Mouse (Mus musculus) stomach, embryonic 15.5 days (tissue): Measurements from ENCODE around the gene Astn1. TPM values are rescaled to one million over a fixed set of nuclear protein-coding genes. Genes with fewer than 3 reads are reported as not detected.

ENCODE experiments used
- ATAC-seq: fragments of 200-750 bp; cut with Nextera tagmentation; 2 replicates; pipeline ENCODE4 v1.8.0; 2017; ENCODE audit warnings: low read depth, moderate number of reproducible peaks, moderate TSS enrichment; ENCODE audit not compliant: insufficient read depth, low FRiP score
- H3K27ac ChIP-seq: fragments of 300-500 bp; sonication (generic); 2 replicates; pipeline ENCODE4 v1.5.1; 2015; ENCODE audit warnings: mild to moderate bottlenecking, inconsistent platforms
- H3K27me3 ChIP-seq: fragments of 300-500 bp; sonication (generic); replicated peaks from 2 replicates; pipeline ENCODE4 v1.6.1; 2015; ENCODE audit warnings: inconsistent platforms
- H3K36me3 ChIP-seq: fragments of 300-500 bp; sonication (generic); 2 replicates; pipeline ENCODE4 v1.6.1; 2015; ENCODE audit warnings: inconsistent platforms
- H3K4me1 ChIP-seq: fragments of 300-500 bp; sonication (generic); 2 replicates; pipeline ENCODE4 v1.6.1; 2015; ENCODE audit warnings: inconsistent platforms
- H3K4me2 ChIP-seq: fragments of 300-500 bp; sonication (generic); 2 replicates; pipeline ENCODE4 v1.6.1; 2015; ENCODE audit warnings: mild to moderate bottlenecking, inconsistent platforms
- H3K4me3 ChIP-seq: fragments of 300-500 bp; sonication (generic); replicated peaks from 2 replicates; pipeline ENCODE4 v1.5.1; 2015; ENCODE audit warnings: inconsistent platforms
- H3K9ac ChIP-seq: fragments of 300-500 bp; sonication (generic); 2 replicates; pipeline ENCODE4 v1.6.1; 2015; ENCODE audit warnings: inconsistent platforms
- H3K9me3 ChIP-seq: fragments of 300-500 bp; sonication (generic); 2 replicates; pipeline ENCODE4 v1.6.1; 2016; ENCODE audit warnings: inconsistent platforms
- WGBS: fragments of 180-500 bp; shearing (Covaris S2); methylation state at CpG from one replicate; pipeline ENCODE4 v1.1.7; 2015; 5-methylcytosine and 5-hydroxymethylcytosine counted together
- polyA plus RNA-seq: library from polyadenylated mRNA; unstranded; fragments of >200 nt; fragmentation: Nextera tagmentation; extraction: Ambion mirVana; gene quantifications from 2 replicates; pipeline ENCODE4 v1.2.1, GENCODE M21; 2015

Astn1 gene
- polyA plus RNA-seq, 1 experiment from 2014 or later = 1.1 TPM

DNA sequence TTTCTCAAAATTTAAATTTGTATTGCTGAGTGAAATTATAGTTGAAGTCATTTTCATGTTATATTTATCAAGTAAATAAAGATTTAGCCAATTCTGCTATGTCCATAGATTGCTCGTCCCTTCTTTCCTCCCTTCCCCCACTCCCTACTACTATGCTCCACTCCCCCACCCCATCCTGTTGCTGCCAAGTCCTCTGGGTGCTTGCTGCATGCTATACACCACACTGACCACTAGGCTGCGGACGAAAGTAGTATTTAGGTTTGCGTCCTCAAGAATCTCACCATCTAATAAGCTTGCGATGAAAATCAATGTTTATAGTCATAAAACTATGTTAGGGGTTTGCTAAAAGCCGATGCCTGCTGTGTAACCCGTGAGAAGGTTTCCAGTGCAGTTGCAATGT, 235.9 kb downstream of the Astn1 start:
- Histone ChIP-seq H3K27ac (no peak overlapping the region), H3K4me2 (no peak overlapping the region), H3K4me1 (no peaks in the 10 kb centered on the region), H3K9ac (no peak overlapping the region), H3K36me3 (no peaks in the 10 kb centered on the region), H3K9me3 (no peaks in the 10 kb centered on the region), H3K27me3 (no peaks in the 10 kb centered on the region), H3K4me3 (no peak overlapping the region)
- no peak for ATAC-seq
- 74% methylated on average over 7 of the region's 7 CpGs for WGBS

DNA sequence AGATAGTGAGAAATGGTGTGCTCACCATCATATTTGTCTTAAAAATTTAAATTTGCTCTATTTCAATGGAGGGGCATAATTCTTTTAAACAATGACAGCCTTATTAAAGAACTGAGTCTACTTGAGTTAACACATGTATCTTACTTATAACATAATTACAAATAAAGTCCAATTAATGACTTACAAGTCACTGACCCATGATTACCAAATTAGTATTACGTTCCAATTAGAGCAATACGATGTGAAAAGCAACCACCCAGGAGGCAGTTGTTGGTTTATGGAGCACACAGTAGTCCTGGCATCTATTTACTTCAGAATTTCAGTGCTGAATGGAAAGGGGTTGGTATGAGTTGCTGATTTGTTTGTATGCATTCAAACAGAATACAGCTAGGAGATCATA, 237.4 kb downstream of the Astn1 start:
- WGBS = 91% methylated on average over 2 of the region's 2 CpGs

DNA sequence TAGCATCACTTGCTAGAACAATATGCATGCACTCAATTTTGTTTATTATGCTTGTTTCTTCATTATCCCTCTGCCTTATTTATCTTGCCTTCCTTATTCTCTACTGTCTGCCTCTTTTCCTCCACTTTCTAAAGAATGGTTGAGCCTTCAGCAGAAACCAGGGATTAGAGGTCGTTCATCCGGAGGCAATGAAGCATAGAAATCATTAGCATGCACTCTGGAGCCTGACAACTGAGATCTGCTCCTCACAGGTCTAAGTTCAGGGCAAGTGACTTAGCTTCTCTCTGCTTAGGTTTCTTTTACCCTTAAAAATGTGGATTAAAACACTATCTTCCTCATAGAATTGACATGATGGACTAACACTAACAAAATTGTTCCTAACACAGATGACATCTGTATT, 241.0 kb downstream of the Astn1 start:
- H3K36me3 ChIP-seq = no peaks in the 10 kb centered on the region
- no peaks in the 10 kb centered on the region for H3K4me1 ChIP-seq
- no peak overlapping the region for H3K4me2 ChIP-seq
- H3K27me3 ChIP-seq = no peaks in the 10 kb centered on the region
- no peaks in the 10 kb centered on the region for H3K9me3 ChIP-seq
- WGBS = 57% methylated on average over 2 of the region's 2 CpGs
- no peak overlapping the region for H3K4me3 ChIP-seq
- no peak for ATAC-seq
- H3K9ac ChIP-seq = no peak overlapping the region
- H3K27ac ChIP-seq = no peak overlapping the region

More for the DNA sequence above, 237.4 kb downstream of the Astn1 start:
- no peak overlapping the region for H3K4me3 ChIP-seq
- H3K4me1 ChIP-seq = no peaks in the 10 kb centered on the region
- no peak for ATAC-seq
- H3K9ac ChIP-seq = no peak overlapping the region
- H3K9me3 ChIP-seq = no peaks in the 10 kb centered on the region
- H3K27ac ChIP-seq = no peak overlapping the region
- no peaks in the 10 kb centered on the region for H3K36me3 ChIP-seq
- no peak overlapping the region for H3K4me2 ChIP-seq
- H3K27me3 ChIP-seq = no peaks in the 10 kb centered on the region

DNA sequence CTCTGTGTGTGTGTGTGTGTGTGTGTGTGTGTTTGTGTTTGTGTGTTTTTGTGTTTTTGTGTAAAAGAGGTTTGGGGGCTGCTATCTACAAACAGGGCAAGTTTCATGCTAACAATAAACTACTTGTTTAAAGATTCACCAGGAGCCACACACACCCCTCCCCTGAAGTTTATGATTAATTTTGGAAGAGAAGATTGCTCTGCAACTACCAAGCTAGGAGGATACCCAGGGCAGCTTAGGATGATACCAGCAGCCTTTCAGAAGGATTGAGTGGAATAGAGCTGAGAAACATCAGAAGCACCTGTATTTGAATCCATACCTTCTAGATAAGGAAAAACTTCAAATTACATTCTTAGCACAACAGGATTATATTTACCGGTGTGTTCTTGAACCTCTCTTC, 242.1 kb downstream of the Astn1 start:
- no peak overlapping the region for H3K27ac ChIP-seq
- no peak for ATAC-seq
- 88% methylated on average over 1 of the region's 1 CpGs for WGBS

DNA sequence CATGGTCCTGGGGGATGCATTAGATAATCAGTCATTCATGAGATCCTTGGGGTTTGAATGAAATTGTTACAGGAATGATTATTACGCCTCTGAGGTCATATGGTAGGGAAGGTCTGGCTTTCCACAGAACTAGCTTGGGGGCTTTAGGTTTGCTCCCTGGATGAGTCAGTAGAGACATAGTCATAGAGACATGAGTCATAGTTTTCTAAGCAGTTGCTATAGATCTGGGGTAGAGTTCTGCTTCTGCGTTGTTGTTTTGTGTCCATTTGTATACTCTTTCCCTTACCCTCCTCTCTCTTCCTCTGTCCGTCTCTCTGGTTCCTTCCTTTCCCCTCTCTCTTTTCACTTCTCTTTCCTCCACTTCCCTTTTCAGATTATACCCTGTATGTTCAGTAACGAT, 243.5 kb downstream of the Astn1 start:
- Histone ChIP-seq H3K4me3 (no peak overlapping the region), H3K9ac (no peak overlapping the region), H3K36me3 (no peaks in the 10 kb centered on the region), H3K27ac (no peak overlapping the region), H3K27me3 (no peaks in the 10 kb centered on the region), H3K4me2 (no peak overlapping the region), H3K4me1 (no peaks in the 10 kb centered on the region), H3K9me3 (no peaks in the 10 kb centered on the region)
- 86% methylated on average over 4 of the region's 4 CpGs for WGBS
- no peak for ATAC-seq

More for the DNA sequence above, 242.1 kb downstream of the Astn1 start:
- Histone ChIP-seq H3K9ac (no peak overlapping the region), H3K9me3 (no peaks in the 10 kb centered on the region), H3K36me3 (no peaks in the 10 kb centered on the region), H3K4me2 (no peak overlapping the region), H3K4me3 (no peak overlapping the region), H3K4me1 (no peaks in the 10 kb centered on the region), H3K27me3 (no peaks in the 10 kb centered on the region)

DNA sequence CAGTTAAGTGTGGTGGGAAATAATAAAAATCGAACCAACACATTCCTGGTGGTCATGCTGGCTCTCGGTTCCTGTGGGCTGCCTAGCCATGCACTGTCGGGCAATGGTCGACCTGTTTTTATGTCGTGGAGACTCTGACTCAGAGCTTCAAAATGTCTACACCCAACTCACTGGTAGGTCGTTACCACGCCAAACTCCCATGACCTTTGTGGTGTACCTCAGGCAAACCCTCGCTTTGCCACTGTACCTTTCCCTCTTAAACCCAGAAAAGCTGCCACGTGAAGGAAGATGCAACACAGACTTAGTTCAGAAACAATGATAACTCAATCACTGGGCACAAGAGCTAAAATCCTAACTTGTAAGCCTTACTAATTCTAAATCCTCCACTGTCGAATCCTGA, 244.3 kb downstream of the Astn1 start:
- Histone ChIP-seq H3K36me3 (no peaks in the 10 kb centered on the region), H3K27ac (no peak overlapping the region), H3K4me2 (no peak overlapping the region), H3K9me3 (no peaks in the 10 kb centered on the region), H3K4me1 (no peaks in the 10 kb centered on the region), H3K27me3 (no peaks in the 10 kb centered on the region), H3K9ac (no peak overlapping the region), H3K4me3 (no peak overlapping the region)
- no peak for ATAC-seq
- WGBS = 90% methylated on average over 10 of the region's 10 CpGs

DNA sequence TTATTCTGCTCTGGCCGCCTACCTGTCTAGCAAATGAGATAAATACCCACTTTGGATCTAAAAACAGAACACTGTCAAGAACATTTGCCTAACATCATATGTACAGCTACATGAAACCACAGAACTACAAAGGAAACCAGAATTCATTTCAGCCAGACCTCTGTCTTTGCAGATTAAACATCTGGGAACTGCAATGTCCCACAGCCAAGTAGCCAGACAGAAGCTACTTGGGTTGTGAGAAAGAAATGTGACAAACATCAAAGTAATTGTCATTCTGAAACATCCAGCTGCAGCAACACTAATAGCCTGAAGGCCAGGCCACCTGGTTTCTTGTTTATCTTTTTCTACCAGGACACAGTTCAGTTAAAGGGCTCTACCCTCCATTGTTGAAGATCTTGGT, 245.1 kb downstream of the Astn1 start:
- WGBS = 76% methylated on average over 1 of the region's 1 CpGs
- Histone ChIP-seq H3K4me3 (no peak overlapping the region), H3K36me3 (no peaks in the 10 kb centered on the region), H3K27ac (no peak overlapping the region), H3K4me2 (no peak overlapping the region), H3K4me1 (no peaks in the 10 kb centered on the region), H3K9me3 (no peaks in the 10 kb centered on the region), H3K27me3 (no peaks in the 10 kb centered on the region), H3K9ac (no peak overlapping the region)
- ATAC-seq = no peak

DNA sequence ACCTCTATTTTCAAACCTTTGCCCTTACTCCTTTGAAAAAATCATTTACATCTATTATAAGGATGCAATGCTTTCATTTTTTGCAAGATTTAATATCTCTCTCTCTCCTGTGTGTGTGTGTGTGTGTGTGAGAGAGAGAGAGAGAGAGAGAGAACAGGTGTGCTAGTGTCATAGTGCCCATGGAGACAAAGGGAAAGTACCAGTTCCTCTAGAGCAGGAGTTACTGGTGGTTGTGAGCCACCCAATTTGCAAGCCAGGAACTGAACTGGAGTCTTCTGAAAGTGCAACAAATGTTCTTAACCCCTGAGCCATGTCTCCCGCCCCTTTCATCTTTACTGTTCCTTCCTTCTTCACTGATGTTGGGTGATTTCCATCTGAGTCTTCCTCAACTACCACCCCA, 253.1 kb downstream of the Astn1 start:
- no peaks in the 10 kb centered on the region for H3K36me3 ChIP-seq
- ATAC-seq = no peak
- H3K9ac ChIP-seq = no peak overlapping the region
- 76% methylated on average over 1 of the region's 1 CpGs for WGBS
- no peaks in the 10 kb centered on the region for H3K9me3 ChIP-seq
- no peak overlapping the region for H3K4me3 ChIP-seq
- H3K27me3 ChIP-seq = no peaks in the 10 kb centered on the region
- no peak overlapping the region for H3K4me2 ChIP-seq
- H3K4me1 ChIP-seq = no peaks in the 10 kb centered on the region
- H3K27ac ChIP-seq = no peak overlapping the region

DNA sequence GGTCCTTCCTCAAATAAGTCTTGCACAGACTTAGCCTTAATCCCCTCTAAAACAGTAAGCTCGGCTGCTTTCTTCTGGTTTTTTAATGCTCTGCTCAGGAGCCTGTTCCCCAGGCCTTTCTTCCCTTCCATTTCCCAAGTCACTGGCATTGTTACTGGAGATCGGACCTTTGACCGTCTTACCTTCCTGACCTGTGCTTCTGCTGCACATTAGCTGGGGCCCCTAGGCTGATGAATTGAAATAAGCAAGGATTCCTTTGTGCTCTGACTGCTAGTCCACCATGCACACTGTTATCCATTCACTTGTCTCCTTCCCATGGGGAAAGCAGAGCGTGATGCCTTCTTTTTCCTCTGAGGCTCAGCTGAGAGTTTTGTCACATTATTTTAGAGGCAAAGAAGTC, 255.9 kb downstream of the Astn1 start:
- no peaks in the 10 kb centered on the region for H3K27me3 ChIP-seq
- no peak overlapping the region for H3K4me3 ChIP-seq
- no peak overlapping the region for H3K27ac ChIP-seq
- WGBS = 72% methylated on average over 4 of the region's 4 CpGs
- H3K36me3 ChIP-seq = no peaks in the 10 kb centered on the region
- no peak overlapping the region for H3K9ac ChIP-seq
- no peaks in the 10 kb centered on the region for H3K9me3 ChIP-seq
- no peaks in the 10 kb centered on the region for H3K4me1 ChIP-seq
- no peak overlapping the region for H3K4me2 ChIP-seq
- ATAC-seq = no peak

DNA sequence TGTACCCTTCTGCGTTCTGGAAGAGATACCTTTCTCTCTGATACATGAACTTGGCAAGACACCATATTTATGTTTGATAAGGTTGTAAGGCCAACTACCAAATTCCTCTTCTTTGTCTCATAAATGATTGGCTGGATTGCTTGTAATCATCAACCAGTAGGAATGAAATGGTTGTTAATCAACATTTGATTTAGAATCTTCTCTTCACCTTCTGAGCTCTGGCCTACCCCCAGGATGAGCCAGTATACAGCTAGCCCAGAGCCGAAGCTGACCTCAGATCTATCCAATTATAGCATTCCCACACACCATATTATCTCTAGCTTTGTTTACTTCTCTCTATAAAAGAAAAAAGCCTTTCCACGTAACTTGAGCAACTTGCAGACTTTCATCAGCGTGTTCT, 270.9 kb downstream of the Astn1 start:
- Histone ChIP-seq H3K4me3 (no peak overlapping the region), H3K27ac (no peak overlapping the region), H3K4me1 (no peaks in the 10 kb centered on the region), H3K27me3 (no peaks in the 10 kb centered on the region), H3K9me3 (no peaks in the 10 kb centered on the region), H3K36me3 (no peaks in the 10 kb centered on the region), H3K4me2 (no peak overlapping the region), H3K9ac (no peak overlapping the region)
- ATAC-seq = no peak
- WGBS = 66% methylated on average over 4 of the region's 4 CpGs

DNA sequence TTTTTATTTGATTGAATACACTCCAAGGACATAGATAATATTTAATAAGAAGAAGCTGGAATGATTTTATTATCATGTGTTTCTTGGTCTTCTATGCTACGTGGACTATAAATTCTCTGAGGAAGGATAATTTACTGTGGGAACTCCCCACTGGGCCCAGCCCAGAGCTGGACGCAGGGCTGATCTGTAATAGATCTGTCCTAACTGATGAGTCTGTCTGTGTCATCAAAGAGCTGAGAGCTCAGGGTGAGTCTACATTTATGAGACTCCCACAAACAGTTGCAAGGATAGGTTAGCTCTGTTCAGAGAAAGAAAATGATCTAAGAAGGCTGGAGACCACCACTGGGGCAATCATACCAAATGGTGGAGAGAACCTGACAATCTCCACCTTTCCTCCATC, 271.4 kb downstream of the Astn1 start:
- H3K36me3 ChIP-seq = no peaks in the 10 kb centered on the region
- H3K4me3 ChIP-seq = no peak overlapping the region
- H3K9ac ChIP-seq = no peak overlapping the region
- H3K27me3 ChIP-seq = no peaks in the 10 kb centered on the region
- H3K27ac ChIP-seq = no peak overlapping the region
- H3K4me2 ChIP-seq = no peak overlapping the region
- no peaks in the 10 kb centered on the region for H3K4me1 ChIP-seq
- ATAC-seq = no peak
- no peaks in the 10 kb centered on the region for H3K9me3 ChIP-seq
- 71% methylated on average over 2 of the region's 2 CpGs for WGBS

DNA sequence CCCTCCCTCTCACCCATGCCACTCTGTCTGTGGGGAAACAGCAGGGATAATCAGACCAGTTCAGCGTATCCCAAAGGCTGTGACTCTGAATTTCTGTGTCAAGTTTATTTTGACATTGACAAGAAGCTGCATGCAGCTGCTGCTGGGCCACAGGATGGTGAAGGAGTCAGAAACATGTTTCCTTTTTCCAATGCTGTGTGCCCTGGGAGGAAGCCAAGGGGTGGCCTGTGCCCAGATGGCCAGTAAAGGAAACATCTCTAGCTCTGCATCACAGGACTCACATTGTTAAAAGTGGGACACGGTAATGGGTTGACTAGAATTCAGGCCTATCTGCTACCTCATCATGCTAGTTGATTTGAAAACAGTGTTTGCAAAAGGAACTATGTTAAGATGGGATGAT, 279.2 kb downstream of the Astn1 start:
- Histone ChIP-seq H3K4me1 (no peaks in the 10 kb centered on the region), H3K4me2 (no peak overlapping the region), H3K27me3 (no peaks in the 10 kb centered on the region), H3K4me3 (no peak overlapping the region), H3K36me3 (no peaks in the 10 kb centered on the region), H3K9ac (no peak overlapping the region), H3K27ac (no peak overlapping the region), H3K9me3 (no peaks in the 10 kb centered on the region)
- WGBS = 69% methylated on average over 2 of the region's 2 CpGs
- ATAC-seq = no peak

DNA sequence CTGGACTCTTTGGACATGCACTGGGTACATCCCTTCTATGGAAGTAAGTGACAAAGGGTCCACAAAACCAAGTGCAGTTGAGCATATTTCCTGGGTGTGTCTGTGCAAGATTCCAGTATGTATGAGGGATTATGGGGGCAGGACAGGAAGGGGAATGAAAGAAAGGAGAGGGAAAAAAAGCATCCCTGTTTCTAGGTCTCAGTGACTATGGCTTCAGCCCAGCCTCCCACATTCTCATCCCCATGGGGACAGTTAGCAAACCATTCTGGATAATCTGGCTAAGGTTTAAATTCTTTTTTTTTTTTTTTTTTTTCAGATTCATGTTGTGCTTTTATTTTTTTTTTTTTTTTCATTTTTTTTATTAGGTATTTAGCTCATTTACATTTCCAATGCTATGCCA, 280.2 kb downstream of the Astn1 start:
- H3K36me3 ChIP-seq = no peaks in the 10 kb centered on the region
- no peak overlapping the region for H3K4me2 ChIP-seq
- no peaks in the 10 kb centered on the region for H3K27me3 ChIP-seq
- no peak overlapping the region for H3K27ac ChIP-seq
- no peak overlapping the region for H3K9ac ChIP-seq
- no peak for ATAC-seq
- no peak overlapping the region for H3K4me3 ChIP-seq
- H3K4me1 ChIP-seq = no peaks in the 10 kb centered on the region
- H3K9me3 ChIP-seq = no peaks in the 10 kb centered on the region
